Mouse (Mus musculus) adrenal gland, adult (tissue): ENCODE measurements around the gene Ptpn12.

Experiments
- DNase-seq, 2 experiments: peaks; one replicate each; pipeline ENCODE4 v3.0.0; 2022 to 2023; ENCODE audit warnings: low spot score in 1 of 2; ENCODE audit not compliant: inconsistent age in 2 of 2

Gene Ptpn12

DNA sequence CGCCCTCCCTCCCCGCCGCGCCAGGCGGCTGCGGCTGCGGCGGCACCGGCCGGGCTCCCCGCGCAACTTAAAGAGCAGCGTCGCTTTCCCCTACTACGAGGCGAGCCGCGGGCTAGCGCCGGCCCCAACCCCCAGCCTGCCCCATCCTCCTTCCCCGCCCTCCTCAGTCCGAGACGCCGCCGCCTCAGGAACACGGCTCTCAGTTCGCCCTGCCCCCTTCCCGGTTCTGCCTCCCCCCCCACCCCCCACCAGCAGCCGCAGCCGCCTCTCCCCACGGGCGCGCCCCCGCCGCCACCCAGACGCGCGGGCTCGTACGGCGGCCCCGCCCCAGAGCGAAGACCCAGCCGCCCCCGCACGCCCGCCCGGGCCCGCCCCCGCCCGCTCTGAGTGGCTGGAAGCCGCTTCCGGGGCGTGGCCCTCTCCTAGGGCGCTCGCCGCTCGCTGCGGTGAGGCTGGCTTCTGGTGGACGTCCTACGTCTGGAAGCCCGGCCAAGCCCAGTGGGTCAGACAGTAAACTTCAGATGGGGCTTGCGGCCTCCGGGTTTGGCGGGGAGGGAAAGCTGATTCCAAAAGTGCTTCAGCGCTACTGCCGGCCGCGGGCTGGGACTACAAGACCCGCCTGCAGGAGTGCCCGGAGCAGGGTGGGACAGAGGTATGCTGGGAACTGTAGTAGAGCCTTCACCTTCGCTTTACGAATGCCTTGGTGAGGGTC is at the start of gene Ptpn12:
TSS of gene Ptpn12 (minus strand) at position 92 of the 712 bp plus-strand sequence.
- DNase-seq = peak; percentile 98 to 99

DNA sequence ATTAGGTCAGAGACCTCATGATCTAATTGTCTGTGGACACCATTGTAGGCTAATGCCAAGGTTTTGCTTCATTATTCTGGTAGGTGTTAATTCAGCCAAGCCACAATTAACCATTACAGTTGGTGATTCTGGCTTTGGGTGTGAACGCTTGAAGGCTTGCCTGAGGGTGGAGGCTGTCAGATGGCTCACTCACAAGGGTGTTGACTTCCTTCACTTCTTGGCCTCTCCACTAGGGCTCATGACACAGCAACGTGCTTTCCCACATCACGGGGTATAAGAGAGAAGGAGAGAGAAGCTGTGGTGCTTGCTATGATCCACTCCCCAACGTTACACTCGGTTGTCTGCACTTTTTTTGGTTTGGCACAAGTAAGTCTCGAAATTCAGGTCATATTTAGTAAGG is 35.5 kb upstream of the Ptpn12 start:
- no peak for DNase-seq

DNA sequence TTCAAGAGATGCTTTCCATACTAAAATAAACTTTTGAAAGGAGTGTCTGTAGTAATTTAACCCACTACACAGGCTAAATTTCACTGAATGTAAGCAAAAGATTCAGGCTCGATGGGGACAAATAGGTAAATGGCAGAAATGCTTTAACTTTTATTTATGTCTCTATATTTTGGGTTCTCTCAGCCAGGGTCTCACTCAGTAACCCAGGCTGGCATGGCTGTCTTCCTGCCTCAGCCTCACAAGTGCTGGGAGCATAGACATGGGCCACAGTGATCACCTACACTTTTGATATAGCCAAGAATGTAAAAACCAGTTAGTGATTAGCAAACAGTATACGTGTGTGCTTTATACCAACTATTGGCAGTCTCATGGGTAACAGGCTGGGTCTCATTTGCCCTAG is 1.5 kb upstream of the Ptpn12 start:
- no peak for DNase-seq

DNA sequence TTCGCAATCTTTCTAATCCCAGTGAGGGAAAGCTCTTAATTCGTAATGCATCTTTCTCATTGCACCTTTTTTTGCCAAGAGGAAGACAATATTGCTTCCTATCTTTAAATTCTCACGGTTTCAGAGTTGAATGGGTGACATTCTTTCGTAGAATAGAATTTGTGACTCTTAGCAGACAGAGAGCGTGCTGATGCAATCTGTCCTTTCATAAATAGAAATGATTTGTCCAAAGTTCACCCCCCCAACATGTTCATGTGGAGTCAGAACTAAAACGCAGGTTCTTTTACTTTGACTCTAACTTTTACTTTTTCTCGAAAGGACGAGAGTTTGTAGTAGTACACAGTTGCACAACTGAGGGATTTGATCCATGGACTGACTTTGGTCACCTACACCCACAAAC is 884 bp upstream of the Ptpn12 start:
- no peak for DNase-seq

DNA sequence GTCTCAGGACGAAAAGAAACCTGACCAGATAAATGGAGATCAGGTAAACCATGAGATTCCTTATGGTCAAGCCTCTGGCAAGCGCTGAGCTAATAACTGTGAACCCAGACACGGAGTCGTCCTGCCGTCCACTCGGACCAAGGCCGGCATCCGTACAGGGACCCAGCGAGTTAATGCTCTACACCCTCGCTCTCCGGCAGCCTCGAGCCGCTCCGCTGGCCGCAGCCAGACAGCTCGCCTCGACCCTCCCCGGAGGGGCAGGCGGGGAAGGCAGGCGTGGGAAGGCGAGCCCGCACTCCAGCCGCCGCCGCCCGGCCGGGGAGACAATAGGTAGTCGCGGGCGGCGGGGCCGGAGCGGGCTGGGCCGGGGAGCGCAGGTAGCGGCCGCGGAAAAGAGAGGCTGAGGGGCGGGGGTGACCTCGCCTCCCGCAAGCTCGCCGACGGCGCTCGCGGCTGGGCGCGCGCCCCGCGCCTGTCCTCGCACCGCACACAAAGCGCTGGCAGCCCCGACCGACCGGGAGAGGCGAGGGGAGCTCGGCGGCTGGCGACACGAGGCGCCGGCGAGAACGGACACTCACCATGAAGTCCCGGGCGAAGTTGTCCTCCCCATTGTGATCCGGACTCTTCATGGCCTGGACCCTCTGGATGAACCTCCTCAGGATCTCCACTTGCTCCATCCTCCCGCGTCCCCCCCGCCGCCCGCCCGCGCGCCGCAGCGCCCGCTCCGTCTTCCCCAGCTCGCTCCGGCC is 466 bp downstream of the Ptpn12 start:
- peak; percentile 74 to 92 for DNase-seq

DNA sequence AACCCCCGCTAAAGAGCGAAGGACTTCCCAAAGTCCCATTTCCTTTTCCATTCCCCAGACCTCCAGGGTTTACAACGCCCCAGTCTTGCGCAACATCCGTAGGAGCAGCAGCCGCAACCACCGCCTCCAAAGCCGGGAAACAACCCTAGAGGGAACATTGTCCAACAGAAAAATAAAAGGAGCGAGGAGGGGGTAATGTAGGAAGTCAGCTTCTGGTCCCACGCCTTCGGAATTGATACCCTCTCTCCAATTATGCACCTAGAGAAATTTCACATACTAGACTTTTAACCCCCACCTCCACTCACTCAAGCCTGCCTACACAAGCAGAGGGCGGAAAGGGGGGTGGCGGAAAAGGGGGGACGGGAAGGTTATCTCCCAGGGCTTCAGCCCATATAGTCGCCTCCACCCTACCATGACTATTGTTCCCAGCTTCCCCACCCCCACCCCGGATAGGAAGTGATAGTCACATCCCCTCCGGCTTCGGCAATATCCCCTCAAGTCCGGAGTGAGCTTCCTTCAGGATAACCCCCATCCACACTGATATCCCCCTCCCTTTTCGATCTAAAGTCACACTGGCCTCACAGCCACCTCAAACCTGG is 1.1 kb downstream of the Ptpn12 start:
- DNase-seq = peak; percentile 82 to 96

DNA sequence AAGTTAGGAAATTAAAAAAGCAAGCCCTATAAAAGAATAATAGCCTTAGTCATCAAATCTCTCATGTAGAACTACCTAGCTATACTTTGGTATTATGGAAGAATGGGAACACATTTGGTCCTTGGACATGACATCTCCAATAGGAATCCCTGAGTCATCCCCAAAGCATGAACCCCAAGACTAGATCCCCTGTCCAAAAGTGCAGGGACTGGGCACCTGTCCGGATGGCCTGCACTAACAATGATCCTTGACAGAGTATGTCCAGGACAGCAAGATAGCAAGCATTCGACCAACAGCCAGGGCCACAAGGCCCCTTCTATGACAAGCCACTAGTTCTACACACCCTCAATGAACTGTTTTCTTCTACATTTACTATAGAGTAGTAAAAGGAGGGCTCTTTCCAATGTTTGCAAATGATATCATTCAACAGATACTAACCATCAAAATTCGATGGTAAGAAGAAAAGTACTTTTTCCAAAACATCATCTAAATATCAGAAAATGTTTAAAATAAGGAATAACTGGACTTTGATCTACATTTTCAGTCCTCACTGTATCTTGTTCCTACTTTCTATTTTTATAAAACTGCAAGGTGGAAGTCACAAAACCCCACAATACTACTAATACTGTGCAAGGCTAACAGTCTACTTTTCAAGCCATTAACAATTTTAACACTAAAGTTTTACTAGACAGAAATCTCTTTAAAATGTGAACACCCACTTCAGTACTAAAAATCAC is 2.0 kb downstream of the Ptpn12 start:
- peak; percentile 37 to 71 for DNase-seq

DNA sequence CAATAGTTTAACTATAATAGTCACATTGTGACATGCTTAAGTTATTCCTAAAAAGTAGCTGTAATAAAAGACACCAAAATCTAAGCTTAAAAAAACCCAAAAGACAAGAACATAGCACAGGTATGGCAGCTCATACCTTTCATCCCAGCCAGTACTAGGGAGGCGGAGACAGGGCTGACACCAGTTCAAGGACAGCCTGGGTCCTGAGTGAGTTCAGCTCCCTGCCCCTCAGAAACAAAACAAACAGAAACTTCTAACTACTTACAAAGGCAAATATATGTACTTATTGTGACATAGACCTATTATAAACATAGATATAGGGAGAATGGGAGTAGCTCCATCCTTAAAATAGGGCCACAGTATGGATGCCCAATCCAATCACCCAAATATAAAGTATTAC is 3.2 kb downstream of the Ptpn12 start:
- no peak for DNase-seq

DNA sequence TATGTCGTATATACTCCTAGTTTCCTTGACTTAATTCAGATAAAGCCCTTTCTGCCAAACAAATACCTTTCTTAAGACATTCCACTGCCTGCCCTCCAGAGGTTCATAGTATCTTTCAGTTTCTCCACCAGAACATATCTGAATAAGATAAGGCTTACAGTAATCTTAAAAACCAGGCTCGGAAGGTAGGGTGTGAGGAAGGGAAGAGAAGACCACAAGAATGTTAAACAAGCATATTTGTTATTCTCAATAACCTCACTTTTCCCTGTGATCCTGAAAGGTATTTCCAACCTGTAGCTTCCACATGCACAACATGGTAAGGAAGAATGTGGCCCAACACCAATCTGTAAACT is 5.0 kb downstream of the Ptpn12 start:
- no peak for DNase-seq

DNA sequence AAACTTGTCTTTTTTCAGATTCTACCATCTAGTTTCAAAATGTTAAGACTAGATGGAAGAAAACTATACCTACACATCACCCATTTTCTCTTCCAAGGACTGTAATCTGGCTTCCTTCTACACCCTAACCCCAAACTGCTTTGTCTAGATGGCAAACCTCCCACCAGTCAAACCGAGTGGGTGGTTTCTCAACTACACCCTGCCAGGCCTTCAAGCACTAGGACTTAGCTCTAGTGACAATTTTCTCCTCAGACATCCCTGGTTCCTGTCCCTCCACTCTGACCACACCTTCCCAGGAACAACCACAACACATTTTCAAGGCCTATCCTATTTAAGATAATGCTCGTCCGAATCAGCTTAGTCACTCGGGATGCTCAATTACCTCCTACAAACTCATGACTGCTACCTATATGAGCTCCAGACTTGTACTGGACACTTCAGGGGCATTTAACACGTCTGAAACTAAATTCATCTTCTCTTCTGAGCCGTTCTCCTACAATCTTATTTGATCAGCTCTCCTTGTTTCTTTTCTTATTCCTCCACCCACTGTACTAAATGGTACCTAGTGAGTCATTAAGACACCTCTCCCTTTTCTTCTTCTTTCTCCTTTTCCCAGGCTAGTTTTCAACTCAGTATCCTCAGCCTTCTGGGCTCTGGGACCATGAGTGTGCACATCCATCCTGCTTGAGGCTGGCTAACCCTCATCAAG is 5.5 kb downstream of the Ptpn12 start:
- no peak for DNase-seq

DNA sequence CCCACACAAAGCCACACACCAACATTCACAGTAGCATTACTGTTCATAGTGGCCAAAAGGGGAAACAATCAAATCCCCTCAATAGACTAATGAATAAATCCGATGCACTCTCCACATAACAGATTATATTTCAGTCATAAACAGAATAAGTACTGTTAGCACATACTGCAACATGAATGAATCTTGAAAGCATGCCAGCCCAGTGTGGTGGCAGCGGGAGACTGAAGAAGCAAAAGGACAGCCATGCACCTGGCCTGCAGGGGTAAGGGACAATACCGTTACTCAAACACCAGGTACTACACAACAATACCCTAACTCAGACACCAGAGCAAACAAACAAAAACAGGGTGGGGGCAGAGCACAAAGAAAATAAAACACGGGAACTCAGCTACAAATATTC is 6.7 kb downstream of the Ptpn12 start:
- no peak for DNase-seq

DNA sequence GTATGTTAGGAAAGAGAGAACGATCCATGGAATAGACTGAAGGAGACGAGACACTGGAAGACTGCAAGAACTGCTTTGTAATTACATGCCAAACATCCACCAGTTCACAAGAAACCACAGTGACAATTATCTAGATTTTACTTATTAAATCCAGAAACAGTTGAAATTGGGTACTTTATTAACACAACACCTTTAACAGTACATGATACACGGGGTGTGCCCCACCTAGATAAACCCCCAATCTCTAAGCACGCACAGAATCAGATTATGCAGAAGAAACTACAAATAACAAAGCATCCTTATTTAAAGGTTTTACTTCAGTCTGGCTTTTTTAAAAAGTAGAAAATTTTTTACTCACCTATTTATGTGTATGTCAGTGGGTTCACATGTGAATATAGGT is 8.6 kb downstream of the Ptpn12 start:
- DNase-seq = no peak

DNA sequence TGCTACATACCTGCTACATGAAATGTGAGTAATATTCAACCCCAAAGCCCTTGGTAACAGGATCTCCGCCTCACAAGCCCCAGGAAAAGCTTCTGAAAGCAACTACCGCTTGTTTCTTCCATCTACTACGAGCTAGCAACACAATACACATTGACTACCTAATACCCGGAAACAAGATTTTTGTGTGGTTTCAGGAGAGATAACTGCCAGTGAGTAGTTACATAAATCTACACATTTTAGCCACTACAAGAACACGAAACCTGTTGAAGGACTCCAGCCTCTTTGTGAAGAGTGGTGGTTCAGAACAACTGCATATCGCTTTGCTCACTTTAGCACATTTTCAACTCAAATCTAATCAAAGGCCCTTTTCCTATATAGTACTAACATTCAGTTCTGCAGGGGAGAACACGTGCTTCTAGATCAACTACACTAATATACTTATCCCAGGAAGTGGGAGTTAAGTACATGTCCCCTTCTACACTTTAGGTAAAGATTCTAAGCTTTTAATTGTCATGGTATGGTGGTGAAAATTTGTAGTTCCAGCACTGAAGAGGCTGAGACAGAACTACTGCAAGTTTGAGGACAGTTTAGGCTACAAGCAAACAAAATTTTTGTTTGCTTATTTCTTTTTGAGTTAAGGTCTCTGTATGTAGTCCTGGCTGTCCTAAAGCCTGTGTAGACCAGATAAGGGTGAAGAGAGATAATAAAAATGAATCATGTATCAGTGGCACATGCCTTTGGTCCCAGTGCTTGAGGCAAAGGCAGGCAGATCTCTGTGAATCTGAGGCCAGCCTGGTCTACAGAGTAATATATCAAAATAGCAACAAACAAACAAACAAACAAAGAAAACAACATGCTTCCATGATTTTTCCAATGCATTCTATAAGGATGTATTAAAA is 9.3 kb downstream of the Ptpn12 start:
- no peak for DNase-seq

DNA sequence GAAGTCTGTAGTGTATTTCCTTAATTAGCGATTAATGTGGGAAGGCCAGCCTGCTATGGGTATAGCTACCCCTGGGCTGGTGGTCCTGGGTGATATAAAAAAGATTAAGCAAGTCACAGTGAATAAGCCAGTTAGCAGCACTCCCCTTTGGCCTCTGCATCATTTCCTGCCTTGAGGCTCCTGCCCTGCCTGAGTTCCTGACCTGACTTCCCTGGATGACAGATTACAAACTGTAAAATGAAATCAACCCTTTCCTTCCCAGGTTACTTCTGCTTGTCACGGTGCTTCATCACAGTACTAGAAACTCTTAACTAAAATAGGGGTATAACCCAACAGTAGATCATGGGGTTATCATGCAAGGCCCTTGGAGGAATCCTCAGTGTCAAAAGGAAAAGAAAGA is 10.2 kb downstream of the Ptpn12 start:
- no peak for DNase-seq

DNA sequence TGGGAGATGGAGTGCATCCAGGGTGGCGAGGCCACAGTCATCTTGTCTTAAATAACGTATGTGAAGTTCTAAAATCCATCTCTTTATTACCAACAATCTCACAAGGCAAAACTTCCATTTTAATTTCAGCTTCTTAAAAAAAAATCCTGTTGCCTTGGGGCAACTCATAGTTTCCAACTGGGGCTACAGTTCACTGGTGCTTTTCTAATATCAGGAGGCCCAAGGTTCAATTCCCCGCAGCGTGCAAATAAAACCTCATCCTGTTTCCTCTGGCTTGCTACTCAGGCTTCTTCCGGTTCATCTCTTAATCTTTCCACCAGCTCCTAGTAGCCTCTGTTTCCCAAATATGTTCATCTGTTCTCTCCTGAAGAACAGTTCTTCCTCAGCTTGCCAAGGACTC is 17.6 kb downstream of the Ptpn12 start:
- DNase-seq = no peak

DNA sequence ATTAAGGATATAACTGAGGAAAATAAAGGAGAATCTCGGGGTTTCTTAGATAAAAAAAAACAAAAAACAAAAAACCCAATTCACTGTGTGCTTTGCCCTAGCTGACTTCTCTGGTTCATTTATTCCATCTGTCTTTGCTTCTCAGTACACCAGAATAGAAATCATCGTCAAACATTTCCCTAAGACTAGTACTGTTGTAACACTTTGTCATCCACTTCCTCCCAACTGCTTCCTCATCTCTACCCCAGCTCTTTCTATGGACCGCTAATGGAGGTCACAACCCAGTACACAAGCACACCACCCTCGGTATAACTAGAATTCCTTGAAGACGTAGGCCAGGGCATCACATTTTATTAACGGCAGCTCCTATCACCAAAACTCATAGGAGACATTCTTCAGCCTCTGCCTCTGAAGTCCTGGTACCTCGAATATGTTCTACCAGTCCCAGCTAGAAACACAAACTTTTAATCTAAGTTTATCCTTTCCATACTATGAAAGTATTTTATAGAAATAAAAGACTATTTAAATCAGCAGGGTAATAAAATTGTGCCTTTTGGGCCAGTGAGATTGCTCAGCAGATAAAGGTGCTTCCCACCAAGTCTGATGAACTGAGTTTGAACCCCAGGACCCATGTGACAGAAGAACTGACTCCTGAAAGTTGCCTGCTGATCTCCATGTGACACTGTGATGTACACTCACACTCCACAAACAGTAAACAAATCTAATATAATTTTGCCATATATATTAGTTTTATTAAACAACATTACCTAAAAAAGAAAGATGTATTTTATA is 19.8 kb downstream of the Ptpn12 start:
- peak in 1 of 2 experiments; percentile 34 for DNase-seq

DNA sequence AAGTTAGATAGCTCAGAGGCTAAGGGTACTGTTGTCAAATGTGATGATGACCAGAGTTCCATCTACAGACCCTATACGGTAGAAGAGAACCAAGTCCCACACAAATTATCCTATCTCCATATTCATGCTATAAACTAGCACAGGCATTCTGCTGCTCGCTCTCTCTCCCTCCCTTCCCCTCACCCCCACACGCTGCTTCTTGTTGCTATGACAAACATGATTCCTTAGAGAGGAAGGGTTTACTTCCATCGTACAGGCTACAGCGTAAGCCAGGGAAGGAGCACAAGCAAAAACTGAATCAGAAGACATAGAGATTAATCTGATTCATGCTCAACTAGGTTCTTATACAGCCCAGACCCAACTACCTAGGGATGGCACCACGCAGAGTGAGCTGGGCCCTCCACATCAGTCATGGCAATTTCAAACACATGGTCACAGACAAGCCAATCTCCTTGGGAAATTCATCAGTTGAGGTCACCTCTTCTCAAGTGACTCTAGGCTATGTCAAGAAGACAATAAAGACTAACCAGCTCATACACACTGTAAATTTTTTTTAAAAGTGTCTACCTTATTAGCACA is 21.2 kb downstream of the Ptpn12 start:
- no peak for DNase-seq

DNA sequence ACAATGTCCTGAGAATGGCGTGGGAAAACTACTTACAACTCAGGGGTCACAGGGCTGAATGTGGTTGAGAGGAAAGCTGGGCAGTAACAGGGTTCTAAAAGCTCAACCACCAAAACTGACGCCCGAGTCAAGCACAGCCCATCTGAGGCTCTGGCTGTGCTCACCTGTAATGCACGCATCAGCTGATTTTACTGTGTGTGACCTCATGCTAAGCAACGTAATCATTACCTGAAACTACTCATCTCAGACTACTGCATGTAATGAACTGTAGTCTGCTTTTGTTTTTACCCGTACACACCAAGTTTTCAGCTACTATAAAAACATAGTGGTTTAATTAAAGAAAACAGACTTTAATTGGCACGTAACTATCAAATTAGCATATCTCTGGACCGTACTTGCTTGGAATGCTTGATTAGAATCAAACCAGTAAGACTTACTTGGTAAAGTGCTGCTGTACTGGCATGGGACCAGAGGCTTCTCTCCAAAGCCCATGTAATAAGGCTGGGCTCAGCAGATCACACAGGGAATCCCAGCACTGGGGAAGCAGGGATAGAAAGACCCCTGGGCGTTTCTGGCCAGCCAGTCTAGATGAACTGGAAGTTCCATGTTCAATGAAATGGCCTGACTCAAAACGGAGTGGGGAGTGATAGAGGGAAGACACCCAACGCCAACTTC is 22.2 kb downstream of the Ptpn12 start:
- DNase-seq = no peak
